Mouse (Mus musculus): ENCODE measurements around the gene Olfr1029. TPM values are rescaled to one million over a fixed set of nuclear protein-coding genes. Genes with fewer than 3 reads are reported as not detected.
"Not testable (repeated sequence)": the region's sequence is repeated elsewhere in the genome, so short reads cannot be mapped to it uniquely, and the experiment has no call there.

The Olfr1029 gene
- polyA plus RNA-seq (2016; fragmentation: Nextera tagmentation; extraction: Ambion mirVana) = not detected in 2 replicates

GRCm38 (mm10) chr2:85973595-85973994 lies at the start of gene Olfr1029:
Olfr1029 (plus strand) TSS chr2:85973895.
- no peak within 1 kb of the TSS for H3K27ac ChIP-seq
- no peaks in the 10 kb centered on the region for H3K27me3 ChIP-seq (ENCODE audit: insufficient read depth, poor library complexity, severe bottlenecking)
- H3K4me1 ChIP-seq = no peaks in the 10 kb centered on the region
- 73% methylated on average over 2 of the region's 2 CpGs for WGBS
- no peaks in the 10 kb centered on the region for H3K36me3 ChIP-seq
- DNase-seq (ENCODE audit: low spot score) = no peak
- H3K4me3 ChIP-seq = no peak within 1 kb of the TSS
- no peaks in the 10 kb centered on the region for H3K9me3 ChIP-seq

DNA sequence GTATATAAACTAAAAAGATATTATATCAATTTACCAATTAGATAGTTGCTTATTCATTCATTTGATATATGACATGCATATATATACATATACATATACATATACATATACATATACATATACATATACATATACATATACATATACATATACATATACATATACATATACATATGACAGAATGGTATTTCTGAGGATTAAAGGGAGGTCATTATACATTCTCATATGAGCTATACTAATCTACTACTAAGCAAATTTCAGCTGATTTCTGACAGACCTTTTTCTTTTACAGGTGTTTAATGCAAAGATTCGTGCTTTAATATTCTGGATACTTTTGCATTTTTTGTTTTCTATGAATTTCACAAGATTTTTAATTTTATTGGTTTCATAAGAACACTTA lies 23.6 kb upstream of the Olfr1029 start, which contains the start of gene Olfr1028:
TSS of gene Olfr1028 (plus strand) at position 301 of the 400 bp plus-strand sequence.
- no peaks in the 10 kb centered on the region for H3K9me3 ChIP-seq
- no peak within 1 kb of the TSS for H3K4me3 ChIP-seq
- 82% methylated on average over 1 of the region's 1 CpGs for WGBS
- no peaks in the 10 kb centered on the region for H3K36me3 ChIP-seq
- H3K27ac ChIP-seq = no peak within 1 kb of the TSS
- no peak for DNase-seq (ENCODE audit: low spot score)
- no peaks in the 10 kb centered on the region for H3K27me3 ChIP-seq (ENCODE audit: insufficient read depth, poor library complexity, severe bottlenecking)
- no peaks in the 10 kb centered on the region for H3K4me1 ChIP-seq

DNA sequence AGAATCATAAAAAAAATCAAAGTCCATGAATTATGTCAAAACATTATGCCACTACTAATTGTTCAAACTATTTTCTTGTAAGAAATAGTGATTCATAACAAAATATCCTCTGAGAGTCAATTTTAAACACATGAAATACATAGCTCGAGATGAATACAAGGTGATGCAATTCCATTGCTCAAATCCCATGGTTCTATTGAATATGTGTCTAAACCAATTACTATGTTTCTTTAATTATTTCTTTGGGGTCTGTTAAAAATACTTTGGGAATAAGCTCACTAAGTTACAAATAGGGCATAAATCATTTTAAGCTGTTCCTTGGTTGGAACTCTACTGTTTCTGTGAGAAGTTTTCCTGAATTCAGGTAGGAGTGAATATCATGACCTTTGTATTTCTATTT lies 5.3 kb downstream of the Olfr1029 start, which contains the start of gene Olfr1030:
TSS of gene Olfr1030 (plus strand) at position 301 of the 400 bp plus-strand sequence.
- Histone ChIP-seq H3K36me3 (no peaks in the 10 kb centered on the region), H3K27ac (no peak within 1 kb of the TSS)
- WGBS = 67% methylated on average over 1 of the region's 1 CpGs

DNA sequence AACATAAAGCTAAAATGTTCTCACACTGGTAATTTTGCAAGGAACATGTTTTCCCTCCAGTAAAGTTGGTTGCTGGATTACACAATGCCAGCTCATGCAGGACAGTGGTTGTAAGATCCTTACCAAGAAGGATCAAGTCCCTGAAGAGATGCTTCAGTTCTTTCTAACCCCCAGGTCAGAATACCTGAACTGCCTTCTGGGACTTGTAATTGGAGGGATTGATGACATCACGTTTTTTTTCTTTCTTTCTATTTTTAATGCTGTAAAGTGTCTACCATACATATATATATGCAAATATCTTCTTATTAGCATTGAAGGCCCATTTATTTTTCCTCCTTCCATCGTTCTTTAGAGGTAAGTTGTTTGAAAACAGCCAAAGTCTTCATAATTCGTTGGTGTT lies 16.3 kb downstream of the Olfr1029 start, which contains the start of gene Olfr1031:
TSS of gene Olfr1031 (plus strand) at position 301 of the 400 bp plus-strand sequence.
- Histone ChIP-seq H3K9me3 (no peaks in the 10 kb centered on the region), H3K4me3 (no peak within 1 kb of the TSS), H3K27me3 (ENCODE audit: insufficient read depth, poor library complexity, severe bottlenecking) (no peaks in the 10 kb centered on the region), H3K27ac (no peak within 1 kb of the TSS), H3K36me3 (no peaks in the 10 kb centered on the region), H3K4me1 (no peaks in the 10 kb centered on the region)
- no peak for DNase-seq (ENCODE audit: low spot score)
- 58% methylated on average over 3 of the region's 3 CpGs for WGBS

More for the DNA sequence above, 5.3 kb downstream of the Olfr1029 start, which contains the start of gene Olfr1030:
- DNase-seq (ENCODE audit: low spot score) = no peak
- H3K9me3 ChIP-seq = no peaks in the 10 kb centered on the region
- no peak within 1 kb of the TSS for H3K4me3 ChIP-seq
- no peaks in the 10 kb centered on the region for H3K4me1 ChIP-seq
- H3K27me3 ChIP-seq (ENCODE audit: insufficient read depth, poor library complexity, severe bottlenecking) = no peaks in the 10 kb centered on the region

- Histone ChIP-seq H3K36me3 (no peaks in the 10 kb centered on the region), H3K27ac (no peak within 1 kb of the TSS), H3K4me1 (no peaks in the 10 kb centered on the region), H3K4me3 (no peak within 1 kb of the TSS), H3K9me3 (no peaks in the 10 kb centered on the region), H3K27me3 (ENCODE audit: insufficient read depth, poor library complexity, severe bottlenecking) (no peaks in the 10 kb centered on the region)
- no peak for DNase-seq (ENCODE audit: low spot score)
- WGBS = 83% methylated on average over 7 of the region's 7 CpGs
Measured at GRCm38 (mm10) chr2:86005240-86005639, 31.5 kb downstream of the Olfr1029 start, which contains the start of gene Olfr1032. Olfr1032 (plus strand) TSS chr2:86005540.

- H3K4me3 ChIP-seq = peak within 1 kb of the TSS; percentile 49
- WGBS = 1% methylated on average over 11 of the region's 11 CpGs
- not testable (repeated sequence) for H3K9me3 ChIP-seq; H3K4me1 ChIP-seq; H3K27me3 ChIP-seq (ENCODE audit: insufficient read depth, poor library complexity, severe bottlenecking); H3K36me3 ChIP-seq; DNase-seq (ENCODE audit: low spot score); H3K27ac ChIP-seq
Measured at GRCm38 (mm10) chr2:86020406-86020805, 46.7 kb downstream of the Olfr1029 start, which contains the start of gene Olfr1033. Olfr1033 (plus strand) TSS chr2:86020633.

GRCm38 (mm10) chr2:86021518-86021917 lies 47.8 kb downstream of the Olfr1029 start:
- not testable (repeated sequence) for H3K4me3 ChIP-seq; H3K4me1 ChIP-seq; H3K9me3 ChIP-seq; H3K36me3 ChIP-seq; H3K27ac ChIP-seq; DNase-seq (ENCODE audit: low spot score); H3K27me3 ChIP-seq (ENCODE audit: insufficient read depth, poor library complexity, severe bottlenecking)
- WGBS = 63% methylated on average over 7 of the region's 9 CpGs

Other genes with a start within 250 kb of the Olfr1029 start
- gene Olfr1012, start 211.1 kb upstream of the Olfr1029 start, polyA plus RNA-seq (2016; fragmentation: Nextera tagmentation; extraction: Ambion mirVana) = not detected in 2 replicates
- gene Olfr1013, start 206.8 kb upstream of the Olfr1029 start, polyA plus RNA-seq (2016; fragmentation: Nextera tagmentation; extraction: Ambion mirVana) = not detected in 2 replicates
- not detected in 2 replicates for gene Olfr1014, start 201.2 kb upstream of the Olfr1029 start, polyA plus RNA-seq (2016; fragmentation: Nextera tagmentation; extraction: Ambion mirVana)
- gene Olfr1015, start 191.9 kb upstream of the Olfr1029 start, polyA plus RNA-seq (2016; fragmentation: Nextera tagmentation; extraction: Ambion mirVana) = not detected in 2 replicates
- not detected in 2 replicates for gene Olfr1016, start 171.4 kb upstream of the Olfr1029 start, polyA plus RNA-seq (2016; fragmentation: Nextera tagmentation; extraction: Ambion mirVana)
- not detected in 2 replicates for gene Olfr1018, start 155.4 kb upstream of the Olfr1029 start, polyA plus RNA-seq (2016; fragmentation: Nextera tagmentation; extraction: Ambion mirVana)
- not detected in 2 replicates for gene Olfr1019, start 128.4 kb upstream of the Olfr1029 start, polyA plus RNA-seq (2016; fragmentation: Nextera tagmentation; extraction: Ambion mirVana)
- not detected in 2 replicates for gene Olfr1020, start 126.9 kb upstream of the Olfr1029 start, polyA plus RNA-seq (2016; fragmentation: Nextera tagmentation; extraction: Ambion mirVana)
- not detected in 2 replicates for gene Olfr1022, start 105.3 kb upstream of the Olfr1029 start, polyA plus RNA-seq (2016; fragmentation: Nextera tagmentation; extraction: Ambion mirVana)
- not detected in 2 replicates for gene Olfr1023, start 88.3 kb upstream of the Olfr1029 start, polyA plus RNA-seq (2016; fragmentation: Nextera tagmentation; extraction: Ambion mirVana)
- gene Olfr1024, start 68.8 kb upstream of the Olfr1029 start, polyA plus RNA-seq (2016; fragmentation: Nextera tagmentation; extraction: Ambion mirVana) = not detected in 2 replicates
- not detected in 2 replicates for gene Olfr1025-ps1, start 58.7 kb upstream of the Olfr1029 start, polyA plus RNA-seq (2016; fragmentation: Nextera tagmentation; extraction: Ambion mirVana)
- gene Olfr1026, start 52.3 kb upstream of the Olfr1029 start, polyA plus RNA-seq (2016; fragmentation: Nextera tagmentation; extraction: Ambion mirVana) = not detected in 2 replicates
- gene Olfr1028, start 23.5 kb upstream of the Olfr1029 start, polyA plus RNA-seq (2016; fragmentation: Nextera tagmentation; extraction: Ambion mirVana) = not detected in 2 replicates
- not detected in 2 replicates for gene Olfr1030, start 5.4 kb downstream of the Olfr1029 start, polyA plus RNA-seq (2016; fragmentation: Nextera tagmentation; extraction: Ambion mirVana)
- not detected in 2 replicates for gene Olfr1031, start 16.4 kb downstream of the Olfr1029 start, polyA plus RNA-seq (2016; fragmentation: Nextera tagmentation; extraction: Ambion mirVana)
- gene Olfr1032, start 31.6 kb downstream of the Olfr1029 start, polyA plus RNA-seq (2016; fragmentation: Nextera tagmentation; extraction: Ambion mirVana) = not detected in 2 replicates
- 0.21 TPM in 1 of 2 replicates, not detected in the other for gene Olfr1033, start 46.7 kb downstream of the Olfr1029 start, polyA plus RNA-seq (2016; fragmentation: Nextera tagmentation; extraction: Ambion mirVana)
- gene Olfr1034, start 72.0 kb downstream of the Olfr1029 start, polyA plus RNA-seq (2016; fragmentation: Nextera tagmentation; extraction: Ambion mirVana) = not detected in 2 replicates
- gene Olfr1036, start 100.1 kb downstream of the Olfr1029 start, polyA plus RNA-seq (2016; fragmentation: Nextera tagmentation; extraction: Ambion mirVana) = not detected in 2 replicates
- not detected in 2 replicates for gene Olfr1037, start 113.5 kb downstream of the Olfr1029 start, polyA plus RNA-seq (2016; fragmentation: Nextera tagmentation; extraction: Ambion mirVana)
- not detected in 2 replicates for gene Olfr1039, start 162.0 kb downstream of the Olfr1029 start, polyA plus RNA-seq (2016; fragmentation: Nextera tagmentation; extraction: Ambion mirVana)
- not detected in 2 replicates for gene Olfr1040, start 172.8 kb downstream of the Olfr1029 start, polyA plus RNA-seq (2016; fragmentation: Nextera tagmentation; extraction: Ambion mirVana)
- gene Olfr1042, start 187.9 kb downstream of the Olfr1029 start, polyA plus RNA-seq (2016; fragmentation: Nextera tagmentation; extraction: Ambion mirVana) = not detected in 2 replicates
- gene Olfr1043, start 193.6 kb downstream of the Olfr1029 start, polyA plus RNA-seq (2016; fragmentation: Nextera tagmentation; extraction: Ambion mirVana) = not detected in 2 replicates
- not detected in 2 replicates for gene Olfr1044, start 203.9 kb downstream of the Olfr1029 start, polyA plus RNA-seq (2016; fragmentation: Nextera tagmentation; extraction: Ambion mirVana)
- gene Olfr52, start 211.8 kb downstream of the Olfr1029 start, polyA plus RNA-seq (2016; fragmentation: Nextera tagmentation; extraction: Ambion mirVana) = not detected in 2 replicates
- gene Olfr1045, start 229.1 kb downstream of the Olfr1029 start, polyA plus RNA-seq (2016; fragmentation: Nextera tagmentation; extraction: Ambion mirVana) = not detected in 2 replicates
- gene Olfr1046, start 245.4 kb downstream of the Olfr1029 start, polyA plus RNA-seq (2016; fragmentation: Nextera tagmentation; extraction: Ambion mirVana) = not detected in 2 replicates

Data from heart, embryonic 10.5 days (tissue).